Mouse (Mus musculus): Measurements from ENCODE around the gene Phrf1.

Gene Phrf1

GRCm38 (mm10) chr7:141228279-141229067, at the start of gene Phrf1:
Phrf1 (plus strand) TSS chr7:141228784.
- DNase-seq, result peak; percentile 95

- DNase-seq, result no peak
Measured at GRCm38 (mm10) chr7:141188194-141188593, 40.4 kb upstream of the Phrf1 start.

GRCm38 (mm10) chr7:141188733-141189132, 39.9 kb upstream of the Phrf1 start:
- DNase-seq, result no peak

- DNase-seq, result no peak
Measured at GRCm38 (mm10) chr7:141190220-141190619, 38.4 kb upstream of the Phrf1 start.

- no peak for DNase-seq
Measured at GRCm38 (mm10) chr7:141191036-141191435, 37.5 kb upstream of the Phrf1 start.

GRCm38 (mm10) chr7:141191796-141192685, 36.5 kb upstream of the Phrf1 start:
- no peak for DNase-seq

- peak; percentile 15 for DNase-seq
Measured at GRCm38 (mm10) chr7:141192776-141193347, 35.7 kb upstream of the Phrf1 start.

GRCm38 (mm10) chr7:141193348-141193856, 35.2 kb upstream of the Phrf1 start:
- no peak for DNase-seq

GRCm38 (mm10) chr7:141193948-141194347, 34.6 kb upstream of the Phrf1 start, which contains the start of the genes Hras and Lrrc56:
Hras (minus strand) TSS chr7:141194005.
Lrrc56 (plus strand) TSS chr7:141194157.
- DNase-seq, result peak; percentile 98

GRCm38 (mm10) chr7:141194409-141194808, 34.2 kb upstream of the Phrf1 start:
- DNase-seq, result no peak

GRCm38 (mm10) chr7:141194830-141195229, 33.8 kb upstream of the Phrf1 start:
- DNase-seq, result peak; percentile 94

- no peak for DNase-seq
Measured at GRCm38 (mm10) chr7:141195754-141196153, 32.8 kb upstream of the Phrf1 start.

- DNase-seq, result no peak
Measured at GRCm38 (mm10) chr7:141196619-141197282, 31.8 kb upstream of the Phrf1 start.

- no peak for DNase-seq
Measured at GRCm38 (mm10) chr7:141198121-141198520, 30.5 kb upstream of the Phrf1 start.

GRCm38 (mm10) chr7:141204546-141204945, 24.0 kb upstream of the Phrf1 start:
- DNase-seq, result no peak

GRCm38 (mm10) chr7:141205504-141205903, 23.1 kb upstream of the Phrf1 start:
- DNase-seq, result no peak

GRCm38 (mm10) chr7:141206182-141206937, 22.2 kb upstream of the Phrf1 start:
- no peak for DNase-seq

- no peak for DNase-seq
Measured at GRCm38 (mm10) chr7:141209526-141209925, 19.1 kb upstream of the Phrf1 start.

GRCm38 (mm10) chr7:141210137-141210536, 18.4 kb upstream of the Phrf1 start:
- no peak for DNase-seq

GRCm38 (mm10) chr7:141210606-141211131, 17.9 kb upstream of the Phrf1 start:
- DNase-seq, result no peak

GRCm38 (mm10) chr7:141213133-141213532, 15.5 kb upstream of the Phrf1 start:
- DNase-seq, result no peak
